Mouse (Mus musculus) heart, adult 2 months (tissue): ENCODE measurements at regions not wholly inside any gene's neighbourhood (a gene's known extent, or its start where the extent isn't known, plus 50 kb on each side); places are given as distances from the start of the nearest gene placed in this dataset.

Experiments
- CTCF ChIP-seq: fragments of 200-600 bp; IDR thresholded peaks from 2 replicates; pipeline ENCODE4 v1.8.1; 2022; ENCODE audit warnings: antibody characterized with exemption, mild to moderate bottlenecking, moderate library complexity
- EP300 ChIP-seq: fragments of 200-500 bp; IDR thresholded peaks from 2 replicates; pipeline ENCODE4 v1.6.1; 2011; ENCODE audit warnings: low read depth, low read length, control low read depth; ENCODE audit not compliant: insufficient read depth
- POLR2A ChIP-seq: fragments of 200-500 bp; IDR thresholded peaks from 2 replicates; pipeline ENCODE4 v1.6.1; 2011; ENCODE audit warnings: mild to moderate bottlenecking, low read depth, low read length, control low read depth; ENCODE audit not compliant: insufficient read depth

- TF ChIP-seq CTCF (no peak), POLR2A (no peak), EP300 (no peak)
Measured at GRCm38 (mm10) chr6:117775304-117776050, 65.5 kb upstream of the Zfp637 start.
